Mouse (Mus musculus) spleen, adult 12 weeks (tissue): ENCODE measurements around the gene Mag.

Experiments
- DNase-seq: peaks from one replicate; pipeline ENCODE4 v3.0.0; 2022; ENCODE audit warnings: low spot score

Gene Mag

GRCm38 (mm10) chr7:30873083-30873482 lies 41.6 kb downstream of the Mag start:
- DNase-seq = peak; percentile 30

DNA sequence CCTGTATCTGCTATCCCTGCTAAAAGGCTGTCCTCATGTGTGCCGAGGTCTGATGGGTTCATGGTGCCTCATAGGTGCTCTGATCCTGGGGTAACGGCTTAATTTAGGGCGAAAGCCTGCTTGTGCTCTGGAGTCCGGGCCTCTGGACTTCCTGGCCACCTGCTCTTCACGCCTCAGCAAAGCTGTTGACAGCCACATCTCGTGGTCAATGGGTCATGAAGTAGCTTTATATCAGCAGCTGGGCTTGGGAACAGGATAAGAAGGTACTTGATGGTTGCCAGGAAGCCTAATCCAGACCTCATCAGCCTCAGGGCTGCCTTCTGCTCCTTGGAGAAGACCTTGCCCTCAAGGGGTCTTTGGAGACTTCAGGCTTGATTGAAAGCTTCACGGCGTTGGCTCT lies 51.3 kb downstream of the Mag start:
- no peak for DNase-seq

GRCm38 (mm10) chr7:30861464-30861863 lies 53.2 kb downstream of the Mag start, which contains the start of gene Ffar1:
Gene Ffar1 (minus strand): TSS chr7:30861564.
- no peak for DNase-seq

DNA sequence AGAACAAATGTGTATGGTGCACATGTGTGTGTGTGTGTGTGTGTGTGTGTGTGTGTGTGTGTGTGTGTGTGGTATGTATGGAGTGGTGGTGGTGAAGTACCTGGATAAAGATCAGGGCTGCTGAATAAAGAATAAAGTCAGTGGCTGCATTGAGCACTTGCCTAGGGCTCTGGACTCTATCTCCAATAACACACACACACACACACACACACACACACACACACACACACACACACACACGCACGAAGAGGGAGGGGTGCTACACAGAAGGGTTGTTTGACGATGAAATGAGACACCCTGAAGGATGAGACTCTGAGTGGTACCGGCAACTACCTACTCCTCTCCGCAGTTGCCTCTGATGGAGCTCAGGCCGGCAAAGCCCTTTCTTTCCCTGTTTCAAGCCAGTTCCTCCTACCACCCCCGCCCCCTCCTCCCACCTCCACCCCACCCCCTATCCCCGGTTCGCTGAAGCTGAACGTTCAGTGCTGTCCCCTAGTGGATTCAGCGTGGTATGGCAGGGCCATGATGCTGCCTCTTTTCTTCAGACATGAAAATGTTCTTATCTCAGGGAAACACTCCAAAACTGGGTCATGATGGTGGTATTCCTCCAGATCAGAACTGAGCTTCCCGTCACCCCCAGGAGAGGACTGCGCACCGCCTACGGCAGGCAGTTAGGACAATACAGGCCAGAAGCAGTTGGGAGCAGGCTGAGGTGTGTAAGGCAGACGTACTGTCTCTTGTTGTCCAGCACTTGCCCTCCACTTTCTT lies 54.9 kb downstream of the Mag start:
- no peak for DNase-seq

- DNase-seq = peak; percentile 62
These were observed 55.4 kb downstream of the Mag start for GRCm38 (mm10) chr7:30859290-30859634.

DNA sequence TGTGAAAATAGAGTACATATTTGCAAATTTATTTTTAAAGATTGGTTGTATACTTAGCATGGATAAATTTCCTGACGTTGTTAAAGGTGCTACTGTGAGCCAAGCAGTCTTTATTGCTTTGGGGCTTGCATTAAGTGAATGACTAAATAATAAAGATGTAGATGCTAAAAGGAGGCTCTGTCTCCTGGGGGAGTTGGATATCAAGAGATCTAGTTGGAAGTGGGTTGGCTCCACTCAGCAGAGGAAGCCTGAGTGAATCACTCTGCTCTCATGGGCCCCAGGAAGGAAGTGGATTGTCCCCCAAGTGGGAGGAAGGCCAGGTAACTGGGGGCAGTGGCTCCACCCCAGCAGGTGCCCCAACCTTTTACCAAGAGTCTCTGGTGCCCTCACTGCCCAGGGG lies 56.9 kb downstream of the Mag start:
- DNase-seq = no peak

DNA sequence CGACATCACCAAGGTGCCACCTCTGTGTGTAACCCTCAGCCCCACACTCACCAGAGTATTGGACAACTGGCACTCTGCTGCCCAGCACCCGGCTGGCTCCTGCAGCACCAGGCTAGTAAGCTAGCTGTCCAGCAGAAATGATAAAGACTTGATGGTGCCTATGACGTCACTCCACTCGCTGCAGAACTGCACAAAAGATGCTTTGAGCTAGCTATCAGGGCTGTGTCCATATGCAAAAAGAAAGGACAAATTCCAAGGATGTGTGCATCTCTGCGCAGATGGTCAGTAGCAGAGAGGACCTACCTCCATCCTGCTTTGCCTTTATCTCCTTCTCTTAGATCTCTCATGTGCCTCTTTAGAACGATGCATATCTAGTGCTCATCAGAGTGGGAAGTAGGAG lies 58.6 kb downstream of the Mag start, which contains the start of gene Ffar3:
Gene Ffar3 (minus strand): TSS at position 101 of the 400 bp plus-strand sequence.
- DNase-seq = no peak

DNA sequence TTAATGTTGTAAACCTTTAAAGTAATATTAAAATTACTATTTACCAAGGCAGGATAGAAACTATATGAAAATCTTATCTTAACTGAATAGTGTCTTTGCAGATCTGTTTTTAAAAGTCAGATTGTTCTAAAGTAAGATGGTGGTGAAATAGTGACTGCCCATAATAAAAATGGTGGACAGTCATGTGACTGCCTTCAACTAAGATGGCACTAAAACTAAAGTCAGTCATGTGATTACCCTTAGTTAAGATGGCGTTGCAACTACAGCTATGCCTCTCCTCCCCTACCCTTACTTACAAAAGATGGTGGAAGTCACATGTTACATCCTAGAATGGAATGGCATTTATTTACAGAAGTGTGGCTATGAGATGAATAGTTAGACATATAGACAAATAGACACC lies 63.3 kb downstream of the Mag start:
- DNase-seq = no peak
